Mouse (Mus musculus) heart, embryonic 15.5 days (tissue): ENCODE measurements at regions not wholly inside any gene's neighbourhood (a gene's known extent, or its start where the extent isn't known, plus 50 kb on each side); places are given as distances from the start of the nearest gene placed in this dataset.
"Not testable (repeated sequence)": the region's sequence is repeated elsewhere in the genome, so short reads cannot be mapped to it uniquely, and the experiment has no call there.

Experiments used
- ATAC-seq: fragments of 200-750 bp; cut with Nextera tagmentation; replicated peaks from 2 replicates; pipeline ENCODE4 v1.8.0; 2017; ENCODE audit warnings: low read depth, moderate TSS enrichment; ENCODE audit not compliant: insufficient number of reproducible peaks, insufficient read depth, low FRiP score
- H3K27ac ChIP-seq: fragments of 300-500 bp; sonication (generic); 2 replicates; pipeline ENCODE4 v1.5.1; 2015; ENCODE audit warnings: mild to moderate bottlenecking, inconsistent platforms
- H3K27me3 ChIP-seq: fragments of 300-500 bp; sonication (generic); 2 replicates; pipeline ENCODE4 v1.6.1; 2015; ENCODE audit warnings: inconsistent platforms
- H3K36me3 ChIP-seq: fragments of 300-500 bp; sonication (generic); 2 replicates; pipeline ENCODE4 v1.6.1; 2015; ENCODE audit warnings: mild to moderate bottlenecking, inconsistent platforms
- H3K4me1 ChIP-seq: fragments of 300-500 bp; sonication (generic); replicated peaks from 2 replicates; pipeline ENCODE4 v1.6.1; 2015; ENCODE audit warnings: inconsistent platforms
- H3K4me2 ChIP-seq: fragments of 300-500 bp; sonication (generic); 2 replicates; pipeline ENCODE4 v1.6.1; 2015; ENCODE audit warnings: inconsistent platforms, mild to moderate bottlenecking, moderate library complexity
- H3K4me3 ChIP-seq: fragments of 300-500 bp; sonication (generic); 2 replicates; pipeline ENCODE4 v1.5.1; 2015; ENCODE audit warnings: mild to moderate bottlenecking, inconsistent platforms
- H3K9ac ChIP-seq: fragments of 300-500 bp; sonication (generic); 2 replicates; pipeline ENCODE4 v1.6.1; 2015; ENCODE audit warnings: mild to moderate bottlenecking, inconsistent platforms
- H3K9me3 ChIP-seq: fragments of 300-500 bp; sonication (generic); replicated peaks from 2 replicates; pipeline ENCODE4 v1.6.1; 2016; ENCODE audit warnings: inconsistent platforms
- WGBS: fragments of 180-500 bp; shearing (Covaris S2); methylation state at CpG from one replicate; pipeline ENCODE4 v1.1.7; 2015; ENCODE audit warnings: mixed read lengths; 5-methylcytosine and 5-hydroxymethylcytosine counted together

GRCm38 (mm10) chr12:113241373-113242193 is 55.9 kb downstream of the Tmem121 start:
- H3K36me3 ChIP-seq, result no peaks in the 10 kb centered on the region
- H3K27ac ChIP-seq, result no peak overlapping the region
- H3K27me3 ChIP-seq, result no peaks in the 10 kb centered on the region
- ATAC-seq, result no peak
- H3K9ac ChIP-seq, result no peak overlapping the region
- H3K4me1 ChIP-seq, result no peaks in the 10 kb centered on the region
- H3K4me3 ChIP-seq, result no peak overlapping the region
- no peaks in the 10 kb centered on the region for H3K9me3 ChIP-seq
- 78% methylated on average over 7 of the region's 7 CpGs for WGBS
- H3K4me2 ChIP-seq, result no peak overlapping the region

GRCm38 (mm10) chr12:113242194-113242510 is 56.4 kb downstream of the Tmem121 start:
- no peaks in the 10 kb centered on the region for H3K9me3 ChIP-seq
- 75% methylated on average over 3 of the region's 3 CpGs for WGBS
- H3K4me2 ChIP-seq, result no peak overlapping the region
- no peak for ATAC-seq
- H3K4me3 ChIP-seq, result no peak overlapping the region
- no peak overlapping the region for H3K27ac ChIP-seq
- no peaks in the 10 kb centered on the region for H3K4me1 ChIP-seq
- H3K36me3 ChIP-seq, result no peaks in the 10 kb centered on the region
- H3K9ac ChIP-seq, result no peak overlapping the region
- H3K27me3 ChIP-seq, result no peaks in the 10 kb centered on the region

- H3K27me3 ChIP-seq, result no peaks in the 10 kb centered on the region
- ATAC-seq, result no peak
- H3K4me1 ChIP-seq, result no peaks in the 10 kb centered on the region
- no peaks in the 10 kb centered on the region for H3K9me3 ChIP-seq
- WGBS, result 81% methylated on average over 2 of the region's 2 CpGs
- no peak overlapping the region for H3K4me3 ChIP-seq
- no peak overlapping the region for H3K9ac ChIP-seq
- H3K36me3 ChIP-seq, result no peaks in the 10 kb centered on the region
- no peak overlapping the region for H3K27ac ChIP-seq
- H3K4me2 ChIP-seq, result no peak overlapping the region
These were observed 59.0 kb downstream of the Tmem121 start for GRCm38 (mm10) chr12:113244685-113245084.

- H3K4me3 ChIP-seq, ATAC-seq, H3K4me2 ChIP-seq, H3K9me3 ChIP-seq, H3K36me3 ChIP-seq, H3K27ac ChIP-seq, H3K9ac ChIP-seq, H3K4me1 ChIP-seq, H3K27me3 ChIP-seq: not testable (repeated sequence)
- WGBS, result 77% methylated on average over 2 of the region's 2 CpGs
These were observed 68.0 kb downstream of the Tmem121 start for GRCm38 (mm10) chr12:113253446-113254424.

- WGBS, result 79% methylated on average over 3 of the region's 3 CpGs
- Histone ChIP-seq H3K4me3 (no peak overlapping the region), H3K9me3 (no peaks in the 10 kb centered on the region), H3K4me2 (no peak overlapping the region), H3K27me3 (no peaks in the 10 kb centered on the region), H3K9ac (no peak overlapping the region), H3K4me1 (no peaks in the 10 kb centered on the region), H3K27ac (no peak overlapping the region), H3K36me3 (no peaks in the 10 kb centered on the region)
- ATAC-seq, result no peak
These were observed 69.6 kb downstream of the Tmem121 start for GRCm38 (mm10) chr12:113255331-113255730.

- H3K4me3 ChIP-seq, result no peak overlapping the region
- no peaks in the 10 kb centered on the region for H3K9me3 ChIP-seq
- no peak overlapping the region for H3K4me2 ChIP-seq
- H3K9ac ChIP-seq, result no peak overlapping the region
- no peaks in the 10 kb centered on the region for H3K27me3 ChIP-seq
- H3K36me3 ChIP-seq, result no peaks in the 10 kb centered on the region
- ATAC-seq, result no peak
- H3K4me1 ChIP-seq, result no peaks in the 10 kb centered on the region
- 64% methylated on average over 2 of the region's 2 CpGs for WGBS
- H3K27ac ChIP-seq, result no peak overlapping the region
These were observed 70.9 kb downstream of the Tmem121 start for GRCm38 (mm10) chr12:113256628-113257027.

- ATAC-seq, result no peak
- Histone ChIP-seq H3K9ac (no peak overlapping the region), H3K4me2 (no peak overlapping the region), H3K9me3 (no peaks in the 10 kb centered on the region), H3K4me1 (no peaks in the 10 kb centered on the region), H3K36me3 (no peaks in the 10 kb centered on the region), H3K4me3 (no peak overlapping the region), H3K27me3 (no peaks in the 10 kb centered on the region), H3K27ac (no peak overlapping the region)
- 45% methylated on average over 2 of the region's 2 CpGs for WGBS
These were observed 71.5 kb downstream of the Tmem121 start for GRCm38 (mm10) chr12:113257243-113257642.

GRCm38 (mm10) chr12:113259476-113259875 is 73.7 kb downstream of the Tmem121 start:
- H3K27me3 ChIP-seq, result no peaks in the 10 kb centered on the region
- no peaks in the 10 kb centered on the region for H3K36me3 ChIP-seq
- no peaks in the 10 kb centered on the region for H3K9me3 ChIP-seq
- H3K4me1 ChIP-seq, result no peaks in the 10 kb centered on the region
- H3K9ac ChIP-seq, result no peak overlapping the region
- 67% methylated on average over 3 of the region's 3 CpGs for WGBS
- no peak overlapping the region for H3K27ac ChIP-seq
- no peak overlapping the region for H3K4me3 ChIP-seq
- no peak overlapping the region for H3K4me2 ChIP-seq
- ATAC-seq, result no peak

- Histone ChIP-seq H3K27ac (no peak overlapping the region), H3K4me1 (no peaks in the 10 kb centered on the region), H3K27me3 (no peaks in the 10 kb centered on the region), H3K9ac (no peak overlapping the region), H3K36me3 (no peaks in the 10 kb centered on the region), H3K4me2 (no peak overlapping the region), H3K4me3 (no peak overlapping the region), H3K9me3 (no peaks in the 10 kb centered on the region)
- no peak for ATAC-seq
- 78% methylated on average over 6 of the region's 6 CpGs for WGBS
These were observed 74.6 kb downstream of the Tmem121 start for GRCm38 (mm10) chr12:113260304-113260703.

- no peaks in the 10 kb centered on the region for H3K9me3 ChIP-seq
- no peak overlapping the region for H3K27ac ChIP-seq
- no peaks in the 10 kb centered on the region for H3K4me1 ChIP-seq
- H3K9ac ChIP-seq, result no peak overlapping the region
- no peaks in the 10 kb centered on the region for H3K27me3 ChIP-seq
- H3K4me2 ChIP-seq, result no peak overlapping the region
- WGBS, result 80% methylated on average over 2 of the region's 2 CpGs
- peak; percentile 7; the same call in 1 of the 2 replicates for ATAC-seq
- no peak overlapping the region for H3K4me3 ChIP-seq
- no peaks in the 10 kb centered on the region for H3K36me3 ChIP-seq
These were observed 90.2 kb downstream of the Tmem121 start for GRCm38 (mm10) chr12:113275934-113276333.

- Histone ChIP-seq H3K4me1 (no peaks in the 10 kb centered on the region), H3K9ac (no peak overlapping the region), H3K27ac (no peak overlapping the region), H3K27me3 (no peaks in the 10 kb centered on the region), H3K4me2 (no peak overlapping the region), H3K36me3 (no peaks in the 10 kb centered on the region), H3K9me3 (no peaks in the 10 kb centered on the region), H3K4me3 (no peak overlapping the region)
- 73% methylated on average over 1 of the region's 1 CpGs for WGBS
- ATAC-seq, result peak; percentile 29; the same call in 1 of the 2 replicates
These were observed 90.7 kb downstream of the Tmem121 start for GRCm38 (mm10) chr12:113276355-113276942.
